Mouse (Mus musculus) limb, embryonic 12.5 days (tissue): ENCODE data around the gene Fggy. TPM values are rescaled to one million over a fixed set of nuclear protein-coding genes. Genes with fewer than 3 reads are reported as not detected.
A peak's percentile ranks its signal among the peaks of the same experiment; 100 is the strongest.

Experiments
- ATAC-seq: fragments of 200-750 bp; cut with Nextera tagmentation; 2 replicates; pipeline ENCODE4 v1.8.0; 2017; ENCODE audit warnings: low read depth, moderate TSS enrichment; ENCODE audit not compliant: insufficient number of reproducible peaks, insufficient read depth, low FRiP score, low TSS enrichment
- H3K27ac ChIP-seq: fragments of 300-500 bp; sonication (generic); 2 replicates; pipeline ENCODE4 v1.5.1; 2016; ENCODE audit warnings: mild to moderate bottlenecking, moderate library complexity
- H3K27me3 ChIP-seq: fragments of 300-500 bp; sonication (generic); 2 replicates; pipeline ENCODE4 v1.6.1; 2016; ENCODE audit warnings: mild to moderate bottlenecking, moderate library complexity
- H3K36me3 ChIP-seq: fragments of 300-500 bp; sonication (generic); 2 replicates; pipeline ENCODE4 v1.6.1; 2016; ENCODE audit warnings: mild to moderate bottlenecking, moderate library complexity
- H3K4me1 ChIP-seq: fragments of 300-500 bp; sonication (generic); replicated peaks from 2 replicates; pipeline ENCODE4 v1.6.1; 2016
- H3K4me2 ChIP-seq: fragments of 300-500 bp; sonication (generic); 2 replicates; pipeline ENCODE4 v1.6.1; 2016; ENCODE audit warnings: mild to moderate bottlenecking, moderate library complexity
- H3K4me3 ChIP-seq: fragments of 300-500 bp; sonication (generic); replicated peaks from 2 replicates; pipeline ENCODE4 v1.5.1; 2016; ENCODE audit warnings: mild to moderate bottlenecking
- H3K9ac ChIP-seq: fragments of 300-500 bp; sonication (generic); replicated peaks from 2 replicates; pipeline ENCODE4 v1.6.1; 2016; ENCODE audit warnings: mild to moderate bottlenecking, moderate library complexity
- H3K9me3 ChIP-seq: fragments of 300-500 bp; sonication (generic); 2 replicates; pipeline ENCODE4 v1.6.1; 2016; ENCODE audit warnings: mild to moderate bottlenecking, moderate library complexity
- WGBS: fragments of 180-500 bp; shearing (Covaris S2); methylation state at CpG from one replicate; pipeline ENCODE4 v1.1.7; 2016; 5-methylcytosine and 5-hydroxymethylcytosine counted together
- polyA plus RNA-seq: library from polyadenylated mRNA; unstranded; fragments of >200 nt; fragmentation: Nextera tagmentation; extraction: Ambion mirVana; gene quantifications from 2 replicates; pipeline ENCODE4 v1.2.1, GENCODE M21; 2016

Fggy gene
- polyA plus RNA-seq, 1 experiment from 2014 or later, result 11.0 TPM

GRCm38 (mm10) chr4:95915628-95916579 is 358.6 kb downstream of the Fggy start:
- ATAC-seq, result no peak
- Histone ChIP-seq H3K9me3 (no peaks in the 10 kb centered on the region), H3K4me1 (0 out of 2 replicates have a peak, but pooled peaks cover 4% of the 10 kb centered on the region), H3K4me3 (no peak overlapping the region), H3K27me3 (no peaks in the 10 kb centered on the region), H3K9ac (no peak overlapping the region), H3K4me2 (no peak overlapping the region), H3K27ac (no peak overlapping the region), H3K36me3 (no peaks in the 10 kb centered on the region)
- WGBS, result 86% methylated on average over 8 of the region's 8 CpGs

- ATAC-seq, result no peak
These were observed 360.4 kb downstream of the Fggy start for GRCm38 (mm10) chr4:95917703-95918102.

DNA sequence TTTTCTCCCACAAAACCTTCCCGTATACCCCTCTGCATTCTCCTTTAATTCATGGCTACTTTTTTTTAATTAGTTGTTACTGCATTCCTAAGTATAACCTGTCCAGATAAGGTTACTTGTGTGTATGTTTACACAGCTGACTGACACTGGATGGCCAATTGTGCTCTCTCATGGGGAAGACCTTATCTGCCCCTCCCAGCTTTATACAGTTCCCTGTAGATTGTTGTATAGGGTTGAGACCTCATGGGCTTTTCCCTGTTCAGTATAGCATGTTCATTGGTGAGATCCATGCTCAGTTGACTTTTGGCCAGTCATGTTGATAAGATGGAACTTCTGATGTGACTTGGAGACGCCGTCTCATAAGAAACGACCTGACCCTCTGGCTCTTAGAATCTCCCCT is 363.1 kb downstream of the Fggy start:
- no peak overlapping the region for H3K4me2 ChIP-seq
- no peaks in the 10 kb centered on the region for H3K9me3 ChIP-seq
- H3K4me3 ChIP-seq, result no peak overlapping the region
- ATAC-seq, result no peak
- no peak overlapping the region for H3K9ac ChIP-seq
- H3K27me3 ChIP-seq, result no peaks in the 10 kb centered on the region
- H3K36me3 ChIP-seq, result no peaks in the 10 kb centered on the region
- 0 out of 2 replicates have a peak, but pooled peaks cover 9% of the 10 kb centered on the region for H3K4me1 ChIP-seq
- no peak overlapping the region for H3K27ac ChIP-seq
- WGBS, result 84% methylated on average over 4 of the region's 4 CpGs

More at GRCm38 (mm10) chr4:95917703-95918102, 360.4 kb downstream of the Fggy start:
- Histone ChIP-seq H3K36me3 (no peaks in the 10 kb centered on the region), H3K27me3 (no peaks in the 10 kb centered on the region), H3K9me3 (no peaks in the 10 kb centered on the region), H3K9ac (no peak overlapping the region), H3K4me2 (no peak overlapping the region), H3K4me1 (0 out of 2 replicates have a peak, but pooled peaks cover 4% of the 10 kb centered on the region), H3K27ac (no peak overlapping the region), H3K4me3 (no peak overlapping the region)
- WGBS, result 73% methylated on average over 6 of the region's 6 CpGs

- Histone ChIP-seq H3K36me3 (no peaks in the 10 kb centered on the region), H3K4me1 (0 out of 2 replicates have a peak, but pooled peaks cover 5% of the 10 kb centered on the region), H3K4me2 (no peak overlapping the region), H3K4me3 (no peak overlapping the region), H3K27me3 (peaks cover 4% of the 10 kb centered on the region; the same call in 1 of the 2 replicates), H3K27ac (no peak overlapping the region), H3K9me3 (no peaks in the 10 kb centered on the region), H3K9ac (no peak overlapping the region)
- no peak; the same call in 1 of the 2 replicates for ATAC-seq
- 18% methylated on average over 7 of the region's 7 CpGs for WGBS
These were observed 367.2 kb downstream of the Fggy start for GRCm38 (mm10) chr4:95924210-95925184.

GRCm38 (mm10) chr4:95928846-95929245 is 371.5 kb downstream of the Fggy start:
- ATAC-seq, result no peak
- H3K27me3 ChIP-seq, result peaks cover 4% of the 10 kb centered on the region; the same call in 1 of the 2 replicates
- no peak overlapping the region for H3K27ac ChIP-seq
- WGBS, result 90% methylated on average over 1 of the region's 1 CpGs
- no peaks in the 10 kb centered on the region for H3K9me3 ChIP-seq
- no peak overlapping the region for H3K4me2 ChIP-seq
- H3K4me1 ChIP-seq, result peaks cover 7% of the 10 kb centered on the region; the same call in 1 of the 2 replicates
- H3K36me3 ChIP-seq, result no peaks in the 10 kb centered on the region
- no peak overlapping the region for H3K4me3 ChIP-seq
- H3K9ac ChIP-seq, result no peak overlapping the region

- H3K27me3 ChIP-seq, result peaks cover 4% of the 10 kb centered on the region; the same call in 1 of the 2 replicates
- WGBS, result 77% methylated on average over 1 of the region's 1 CpGs
- H3K9me3 ChIP-seq, result no peaks in the 10 kb centered on the region
- H3K36me3 ChIP-seq, result no peaks in the 10 kb centered on the region
- H3K4me3 ChIP-seq, result no peak overlapping the region
- ATAC-seq, result no peak
- no peak overlapping the region for H3K9ac ChIP-seq
- no peak overlapping the region for H3K4me2 ChIP-seq
- peaks cover 11% of the 10 kb centered on the region; the same call in 1 of the 2 replicates for H3K4me1 ChIP-seq
- H3K27ac ChIP-seq, result no peak overlapping the region
These were observed 372.6 kb downstream of the Fggy start for GRCm38 (mm10) chr4:95929936-95930335.

GRCm38 (mm10) chr4:95931331-95931730 is 374.0 kb downstream of the Fggy start:
- no peak overlapping the region for H3K9ac ChIP-seq
- no peak overlapping the region for H3K4me2 ChIP-seq
- H3K36me3 ChIP-seq, result no peaks in the 10 kb centered on the region
- H3K4me3 ChIP-seq, result no peak overlapping the region
- ATAC-seq, result no peak
- no peaks in the 10 kb centered on the region for H3K27me3 ChIP-seq
- no peaks in the 10 kb centered on the region for H3K9me3 ChIP-seq
- no peak overlapping the region for H3K27ac ChIP-seq
- 75% methylated on average over 2 of the region's 2 CpGs for WGBS
- peaks cover 10% of the 10 kb centered on the region; the same call in 1 of the 2 replicates for H3K4me1 ChIP-seq

DNA sequence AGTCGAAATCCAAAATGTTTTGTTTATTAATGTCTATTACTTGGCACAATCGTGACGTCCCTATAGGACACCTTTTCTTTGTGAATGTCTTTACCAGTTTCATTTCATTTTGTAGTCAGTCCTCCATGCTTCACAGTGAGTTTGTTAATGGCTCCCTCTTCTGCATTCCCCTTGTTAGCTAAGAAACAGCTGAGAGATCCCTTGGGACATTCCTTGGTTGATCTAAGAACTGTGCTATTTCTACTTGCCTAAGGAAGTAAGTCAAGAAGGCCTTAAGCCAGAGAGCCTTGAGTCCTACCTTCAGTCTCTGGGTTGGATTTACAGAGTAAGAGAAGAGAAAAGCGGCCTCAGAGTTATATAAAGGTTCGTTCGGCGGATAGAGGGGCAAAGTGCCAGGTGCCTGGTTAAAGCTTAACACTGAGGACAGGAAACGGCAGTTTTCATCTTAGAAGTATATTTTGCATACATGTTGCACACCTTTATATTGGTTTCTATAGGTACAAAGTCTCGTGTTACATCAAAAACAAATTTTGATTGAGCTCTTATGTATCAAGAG is 376.6 kb downstream of the Fggy start:
- H3K9ac ChIP-seq, result no peak overlapping the region
- no peak overlapping the region for H3K4me3 ChIP-seq
- H3K4me1 ChIP-seq, result peaks cover 10% of the 10 kb centered on the region; the same call in 1 of the 2 replicates
- 0 out of 2 replicates have a peak overlapping the region, but pooled peaks have one; percentile 5 for H3K27ac ChIP-seq
- H3K36me3 ChIP-seq, result no peaks in the 10 kb centered on the region
- no peak overlapping the region for H3K4me2 ChIP-seq
- no peaks in the 10 kb centered on the region for H3K9me3 ChIP-seq
- no peak for ATAC-seq
- 84% methylated on average over 9 of the region's 9 CpGs for WGBS
- no peaks in the 10 kb centered on the region for H3K27me3 ChIP-seq

DNA sequence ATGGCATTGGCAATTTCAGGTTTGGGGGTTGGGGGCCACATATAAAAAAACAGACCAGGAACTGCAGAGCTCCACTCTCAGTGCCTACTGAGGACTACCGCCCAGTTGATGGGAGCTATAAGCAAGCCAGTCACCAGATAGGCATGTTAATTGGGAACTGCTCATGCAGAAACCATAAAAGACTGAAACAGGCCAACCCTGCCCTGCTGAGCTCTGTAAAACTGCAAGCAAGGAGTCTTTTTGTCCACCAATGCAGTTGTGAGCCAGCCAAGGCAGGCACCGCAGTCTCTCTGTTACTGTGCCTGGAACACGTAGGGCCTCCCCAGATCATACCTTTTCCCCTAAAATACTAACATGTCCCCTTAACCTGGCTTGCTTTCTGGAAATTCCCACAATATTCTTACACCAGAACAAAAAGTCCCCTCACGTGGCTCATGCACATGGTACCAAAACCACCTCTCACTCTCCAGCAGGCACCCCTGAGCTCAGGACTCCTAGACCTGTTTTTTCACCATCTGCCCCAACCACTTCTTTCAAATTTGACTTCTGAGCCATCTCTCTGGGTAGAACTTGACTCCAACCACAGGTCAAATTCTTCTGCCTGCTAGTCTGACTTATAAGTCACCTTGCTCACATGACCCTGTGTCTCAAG is 377.2 kb downstream of the Fggy start:
- H3K4me2 ChIP-seq, result no peak overlapping the region
- H3K27me3 ChIP-seq, result no peaks in the 10 kb centered on the region
- no peak overlapping the region for H3K4me3 ChIP-seq
- 63% methylated on average over 4 of the region's 4 CpGs for WGBS
- H3K9me3 ChIP-seq, result no peaks in the 10 kb centered on the region
- 0 out of 2 replicates have a peak, but pooled peaks have one; percentile 59 for ATAC-seq
- peaks cover 10% of the 10 kb centered on the region; the same call in 1 of the 2 replicates for H3K4me1 ChIP-seq
- H3K9ac ChIP-seq, result no peak overlapping the region
- H3K27ac ChIP-seq, result peak overlapping the region; percentile 50; the same call in 1 of the 2 replicates
- no peaks in the 10 kb centered on the region for H3K36me3 ChIP-seq

DNA sequence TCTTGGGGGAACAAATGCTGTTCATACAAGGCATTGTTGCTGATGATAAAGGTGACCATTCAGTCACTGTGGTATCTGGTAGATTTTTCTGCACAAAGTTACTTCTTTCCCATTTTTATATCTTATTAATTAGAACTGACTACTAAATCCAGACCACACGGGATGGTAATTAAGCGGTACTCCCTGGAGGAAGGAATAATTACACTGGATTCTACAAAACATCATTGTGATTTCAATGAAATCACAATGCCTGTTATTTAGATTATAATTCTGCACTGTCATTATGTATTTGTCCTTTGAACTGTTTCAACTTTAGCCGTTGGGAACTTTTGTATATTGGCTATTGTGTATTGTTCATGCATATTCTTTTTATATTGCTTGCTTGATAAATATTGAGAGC is 381.4 kb downstream of the Fggy start:
- no peak overlapping the region for H3K9ac ChIP-seq
- no peak for ATAC-seq
- peaks cover 10% of the 10 kb centered on the region; the same call in 1 of the 2 replicates for H3K4me1 ChIP-seq
- H3K36me3 ChIP-seq, result no peaks in the 10 kb centered on the region
- no peaks in the 10 kb centered on the region for H3K27me3 ChIP-seq
- no peak overlapping the region for H3K4me3 ChIP-seq
- H3K27ac ChIP-seq, result no peak overlapping the region
- WGBS, result 79% methylated on average over 3 of the region's 3 CpGs
- no peaks in the 10 kb centered on the region for H3K9me3 ChIP-seq
- no peak overlapping the region for H3K4me2 ChIP-seq
